Mouse (Mus musculus) brain, embryonic 18.5 days (tissue): Measurements from ENCODE around the gene Tldc2.

Experiments
- DNase-seq: peaks from one replicate; pipeline ENCODE4 v3.0.0-alpha.2; 2012; ENCODE audit warnings: low read depth, low spot score

The Tldc2 gene

GRCm38 (mm10) chr2:157060557-157061305 is 26.1 kb upstream of the Tldc2 start:
- DNase-seq = no peak

- no peak for DNase-seq
These were observed 23.6 kb upstream of the Tldc2 start for GRCm38 (mm10) chr2:157063241-157063700.

- DNase-seq = no peak
These were observed 22.7 kb upstream of the Tldc2 start for GRCm38 (mm10) chr2:157064136-157064535.

DNA sequence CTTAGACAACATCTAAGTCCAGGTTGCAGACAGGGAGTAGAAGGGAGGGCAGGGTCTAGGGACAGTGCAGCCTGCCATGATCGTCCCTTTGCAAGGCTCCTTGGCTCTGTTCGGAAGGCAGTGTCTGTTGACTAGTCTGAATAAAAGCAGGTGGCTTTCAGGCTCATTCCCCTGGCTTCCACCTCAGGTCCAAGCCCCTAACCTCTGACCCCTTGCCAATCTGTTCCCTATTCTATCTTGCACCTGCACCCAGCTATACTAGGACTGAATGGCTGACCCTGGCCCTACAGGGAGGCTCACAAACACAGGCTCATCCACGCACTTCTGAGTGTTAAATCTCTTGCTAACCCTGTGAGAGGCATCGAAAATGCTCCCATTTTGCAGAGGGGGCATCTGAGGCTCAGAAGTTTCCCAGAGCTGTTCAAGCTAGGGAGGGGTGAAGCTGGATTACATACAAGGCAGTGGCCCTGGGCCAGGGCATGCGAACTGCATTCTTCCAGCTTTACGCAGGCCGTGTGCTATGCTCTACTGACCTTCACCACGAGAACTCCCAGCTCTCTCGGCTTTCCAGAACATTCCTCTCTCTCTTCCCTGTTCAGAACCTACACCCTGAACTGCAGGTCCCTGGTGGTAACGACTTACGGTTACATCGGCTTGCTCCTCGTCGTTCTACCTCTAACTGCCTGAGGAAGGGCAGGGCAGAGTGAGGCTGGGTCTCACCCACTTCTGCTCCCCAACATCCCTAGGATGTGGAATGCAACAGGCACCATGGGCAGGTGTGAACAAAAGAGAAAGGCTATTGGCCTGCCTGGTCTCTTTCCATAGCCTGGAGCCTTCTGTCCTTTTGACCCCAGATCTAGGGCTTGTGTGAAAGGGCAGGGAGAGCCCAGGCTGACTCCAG is 21.6 kb upstream of the Tldc2 start:
- no peak for DNase-seq

DNA sequence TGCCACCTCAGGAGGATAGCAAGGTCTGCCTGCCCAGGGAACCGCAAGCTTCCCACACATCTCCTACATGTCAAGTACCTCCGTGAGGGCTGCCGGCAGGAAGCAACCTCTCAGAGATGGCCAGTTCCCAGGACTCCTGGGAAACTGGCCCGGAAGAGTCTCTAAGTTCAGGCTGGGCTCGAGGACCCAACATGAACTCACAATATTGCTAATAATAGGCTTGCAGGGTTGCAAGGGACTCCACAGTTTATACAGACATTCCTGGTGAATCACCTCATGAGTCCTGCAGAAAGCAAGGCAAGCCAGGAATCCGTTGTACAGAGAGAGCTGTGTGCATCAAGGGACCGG is 21.0 kb upstream of the Tldc2 start:
- no peak for DNase-seq

DNA sequence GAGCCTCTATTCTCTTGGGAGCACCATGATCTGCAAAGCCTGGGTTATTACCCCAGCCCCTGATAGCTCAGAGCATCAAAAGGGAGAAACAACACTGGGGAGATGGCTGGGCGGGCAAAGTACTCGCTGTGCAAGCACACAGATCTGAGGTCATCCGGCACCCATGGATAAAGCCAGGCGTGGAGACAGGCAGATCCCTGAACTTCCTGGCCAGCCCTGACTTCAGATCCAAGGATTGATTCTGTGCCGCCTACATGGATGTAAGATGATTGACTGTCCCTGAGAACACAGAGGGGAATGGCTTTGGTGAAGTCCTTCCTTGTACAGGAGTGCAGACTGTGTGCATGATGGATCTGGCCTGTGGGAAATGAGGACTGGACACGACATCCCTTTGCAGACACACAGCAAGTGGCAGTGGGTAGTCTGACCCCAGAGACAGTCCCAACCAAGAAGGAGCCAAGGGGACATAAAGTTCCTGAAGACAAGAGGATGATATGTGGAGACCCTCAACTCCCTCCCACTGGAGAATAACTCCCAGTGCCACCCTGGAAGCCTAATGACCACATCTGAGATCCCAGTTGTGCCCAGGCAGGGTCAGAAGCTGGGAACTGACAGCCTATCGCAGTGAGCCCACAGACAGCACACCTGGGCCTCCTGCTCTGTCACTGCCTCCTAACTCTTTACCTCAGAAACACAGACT is 20.0 kb upstream of the Tldc2 start:
- DNase-seq = no peak

DNA sequence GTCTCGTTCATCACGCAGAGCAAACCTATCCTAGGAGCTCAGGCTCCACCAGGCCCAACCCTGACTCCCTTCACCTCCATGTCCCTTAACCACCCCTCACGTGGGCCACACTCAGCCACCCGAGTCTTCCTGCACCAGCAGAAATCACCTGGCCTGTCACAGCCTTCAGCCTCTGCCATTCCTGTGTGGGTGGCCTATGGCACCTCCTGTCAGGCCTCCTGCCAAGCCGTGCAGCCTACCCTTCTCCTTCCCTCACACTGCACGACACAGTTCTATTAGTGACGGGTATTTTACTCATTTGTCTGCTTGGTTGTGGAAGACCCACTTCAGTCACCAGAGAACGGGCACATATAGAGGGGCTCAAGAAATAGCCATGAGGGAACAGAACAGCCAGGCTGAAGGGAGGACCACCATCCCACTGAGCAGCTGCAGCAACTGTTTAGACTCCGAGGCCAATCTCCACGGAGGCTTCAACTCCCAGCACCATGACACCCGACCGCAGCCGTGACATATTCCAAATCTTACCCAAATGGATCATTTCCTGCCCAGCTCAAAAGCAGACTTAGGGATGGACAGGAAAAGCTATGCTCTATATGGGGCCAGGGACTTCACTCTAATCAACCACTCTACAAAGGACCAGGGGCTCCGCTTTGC is 18.0 kb upstream of the Tldc2 start:
- no peak for DNase-seq

DNA sequence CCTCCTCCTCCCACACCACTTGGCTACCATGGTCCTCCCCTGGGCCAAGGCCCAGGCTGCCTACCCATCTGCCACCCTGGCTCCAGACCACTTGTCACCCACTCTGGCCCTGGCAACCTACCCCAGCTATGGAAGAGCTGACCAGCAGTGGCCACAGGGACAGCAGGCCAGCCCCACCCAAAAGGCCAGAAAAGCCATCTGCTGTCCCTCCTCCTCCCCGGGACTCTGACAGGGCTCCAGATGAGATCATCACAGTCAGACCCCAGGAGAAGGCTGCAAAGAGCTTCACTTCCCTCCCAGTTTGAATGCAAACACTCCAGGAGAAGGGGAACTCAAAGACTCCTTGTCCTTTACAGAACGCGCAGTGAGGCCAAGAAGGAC is 17.5 kb upstream of the Tldc2 start:
- DNase-seq = no peak

- DNase-seq = no peak
These were observed 17.0 kb upstream of the Tldc2 start for GRCm38 (mm10) chr2:157069755-157070315.

DNA sequence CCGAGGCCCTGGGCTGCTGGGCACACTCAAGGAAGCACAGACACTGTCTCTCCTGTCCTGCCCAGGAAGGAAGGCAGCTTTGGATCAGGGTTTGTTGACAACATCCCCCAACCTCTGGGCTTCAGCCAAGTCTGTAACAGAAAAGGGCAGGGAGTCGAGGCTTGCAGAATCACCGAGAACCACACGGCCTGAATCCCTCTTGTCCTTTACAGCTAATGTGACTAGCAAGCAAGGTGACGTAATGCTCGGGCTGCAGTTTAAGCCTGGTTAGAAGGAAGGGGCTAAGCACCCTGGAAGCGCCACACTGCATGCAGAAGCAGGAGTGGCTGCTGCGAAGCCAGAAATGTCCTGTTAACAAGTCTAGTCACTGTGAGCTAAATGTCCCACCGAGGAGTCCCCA is 16.5 kb upstream of the Tldc2 start:
- no peak for DNase-seq

- DNase-seq = no peak
These were observed 15.3 kb upstream of the Tldc2 start for GRCm38 (mm10) chr2:157071556-157071955.

DNA sequence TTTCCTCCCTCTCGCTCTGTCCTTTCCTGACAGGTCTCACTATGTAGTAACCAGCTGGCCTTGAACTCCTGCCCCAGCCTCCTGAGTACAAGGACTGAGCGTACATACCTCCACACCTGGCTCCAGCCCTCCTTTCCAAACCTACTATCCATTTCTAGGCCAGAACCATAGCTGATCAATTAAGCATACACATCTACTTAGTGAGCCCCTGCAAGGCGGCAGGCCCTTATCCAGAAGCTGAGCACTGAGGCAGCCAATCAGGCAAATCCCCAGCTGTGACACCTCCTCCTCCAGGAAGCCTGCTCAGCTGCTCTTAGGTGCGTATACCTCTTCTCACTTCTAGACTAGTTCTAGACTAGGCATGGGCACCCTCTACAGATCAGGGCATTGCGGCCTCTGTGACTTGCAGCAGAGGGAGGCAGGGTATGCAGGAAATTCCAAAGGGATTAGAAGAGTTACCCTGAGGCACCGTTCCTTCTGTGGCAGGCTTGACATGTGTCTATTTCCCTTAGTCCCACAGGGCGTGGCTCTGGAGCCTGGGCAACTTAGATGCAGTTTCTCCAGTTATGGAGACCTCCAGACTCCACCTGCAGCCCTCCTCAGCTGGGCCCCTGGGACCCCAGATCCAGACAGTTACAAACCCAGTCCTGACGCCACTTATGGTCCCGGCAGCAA is 14.4 kb upstream of the Tldc2 start:
- DNase-seq = no peak

DNA sequence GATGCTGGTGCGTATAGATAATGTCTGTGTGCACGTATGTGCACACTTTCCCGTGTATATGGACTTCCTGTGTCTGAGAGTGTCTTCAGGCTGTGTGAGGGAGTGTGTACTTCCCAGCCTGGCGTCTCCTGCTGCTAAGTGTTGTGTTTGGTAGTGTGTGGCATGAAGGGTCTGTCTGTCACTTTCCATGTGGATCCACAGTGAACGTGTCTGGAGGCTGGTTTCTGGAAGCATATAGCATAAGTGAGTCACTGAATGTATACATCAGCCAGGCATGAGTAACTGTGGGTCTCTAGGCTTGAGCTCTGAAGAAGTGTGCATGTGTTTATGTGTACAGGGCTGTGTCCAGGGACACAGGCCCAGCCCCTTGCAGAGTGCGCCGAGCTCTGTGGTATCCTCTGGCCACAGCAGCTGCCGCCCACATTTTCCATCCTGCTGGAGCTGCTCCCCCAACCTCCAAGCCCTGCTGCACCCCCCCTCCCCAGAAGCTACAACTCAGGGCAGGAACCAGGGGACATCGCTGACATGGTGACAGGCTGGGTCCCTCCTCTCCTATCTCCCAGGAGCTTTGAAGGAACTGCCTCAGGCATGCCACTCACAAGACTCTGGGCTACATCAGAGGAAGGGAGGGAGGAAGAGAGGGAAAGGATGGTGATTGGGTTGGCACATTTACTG is 13.3 kb upstream of the Tldc2 start:
- DNase-seq = no peak

DNA sequence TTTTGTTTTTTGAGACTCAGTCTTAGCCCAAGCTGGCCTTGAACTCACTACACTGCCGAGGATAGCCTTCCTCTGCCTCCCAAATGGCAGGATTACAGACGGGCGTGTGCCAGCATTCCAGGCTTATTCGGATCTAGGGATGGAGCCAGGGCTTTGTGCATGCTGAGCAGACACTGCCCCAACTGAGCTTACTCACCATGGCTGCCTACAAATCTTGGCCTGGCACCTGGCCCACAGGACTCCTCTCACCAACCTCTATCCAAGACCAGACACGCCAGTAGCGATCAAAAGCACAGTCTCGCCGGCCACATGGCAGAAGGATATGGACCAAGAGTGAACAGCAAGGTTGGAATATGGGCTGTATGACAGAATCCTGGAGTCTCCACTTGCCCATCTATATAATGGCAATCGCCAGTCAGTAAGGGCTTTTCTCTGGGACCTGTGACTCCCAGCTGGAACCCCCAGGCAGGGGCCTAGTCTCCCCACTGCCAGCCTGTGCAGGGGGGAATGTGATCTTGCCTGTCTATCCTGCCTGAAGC is 12.6 kb upstream of the Tldc2 start:
- DNase-seq = no peak

DNA sequence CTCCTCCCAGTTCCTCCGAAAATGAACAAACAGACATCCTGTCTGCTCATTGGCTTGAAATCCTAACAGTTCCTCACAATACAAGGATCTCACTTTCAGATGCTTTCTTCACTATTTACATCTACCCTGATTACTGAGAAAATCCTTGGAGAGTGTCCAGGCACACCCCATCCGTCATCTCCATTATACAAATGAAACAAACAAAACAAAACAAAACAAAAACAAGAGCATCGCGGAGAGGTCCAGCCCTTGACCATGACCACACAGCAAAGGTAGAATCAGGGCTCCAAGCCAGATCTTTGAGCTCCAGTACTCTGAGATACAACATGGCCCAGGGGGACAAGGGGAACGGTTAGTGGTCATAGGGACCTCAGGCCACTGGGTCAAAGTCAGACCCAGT is 12.1 kb upstream of the Tldc2 start:
- DNase-seq = no peak

DNA sequence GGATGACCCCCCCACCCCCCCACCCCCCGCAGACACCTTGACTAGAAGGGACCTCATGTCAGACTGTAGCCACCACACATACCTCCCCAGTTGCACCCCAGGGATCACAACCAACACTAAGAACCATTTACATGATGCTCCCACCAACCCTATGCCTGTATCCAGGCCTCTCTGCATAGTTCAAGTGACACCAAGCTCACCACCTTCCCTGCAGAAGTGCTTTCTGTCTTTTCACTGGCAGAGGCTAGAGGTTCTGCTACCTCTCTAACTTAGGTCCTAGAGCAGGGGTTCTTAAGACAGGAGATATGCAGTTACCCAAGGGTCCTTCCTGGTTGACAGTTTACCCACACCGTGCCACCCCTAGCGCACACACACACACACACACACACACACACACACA is 11.6 kb upstream of the Tldc2 start:
- DNase-seq = no peak

DNA sequence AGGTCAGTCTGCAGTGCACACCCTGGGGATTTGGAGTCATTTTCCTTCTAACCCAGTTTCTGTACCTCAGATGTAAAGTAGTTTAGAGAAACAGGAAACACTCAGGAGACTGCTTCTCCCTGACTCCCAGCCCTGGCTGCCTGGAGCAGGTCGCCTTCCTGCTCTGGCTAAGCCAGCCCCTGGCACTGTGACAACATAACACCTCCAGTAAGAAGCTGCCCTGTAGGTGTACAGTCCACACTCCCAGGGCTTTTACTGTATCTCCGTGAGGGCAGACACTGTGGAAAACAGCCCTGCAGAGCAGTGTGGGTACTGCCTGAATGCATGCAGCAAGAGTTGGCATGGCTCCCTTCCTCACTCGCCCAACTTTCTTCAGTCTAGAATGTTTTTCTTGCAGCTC is 11.2 kb upstream of the Tldc2 start:
- DNase-seq = no peak

GRCm38 (mm10) chr2:157076585-157076984 is 10.3 kb upstream of the Tldc2 start:
- no peak for DNase-seq

GRCm38 (mm10) chr2:157077160-157077559 is 9.7 kb upstream of the Tldc2 start:
- DNase-seq = no peak

DNA sequence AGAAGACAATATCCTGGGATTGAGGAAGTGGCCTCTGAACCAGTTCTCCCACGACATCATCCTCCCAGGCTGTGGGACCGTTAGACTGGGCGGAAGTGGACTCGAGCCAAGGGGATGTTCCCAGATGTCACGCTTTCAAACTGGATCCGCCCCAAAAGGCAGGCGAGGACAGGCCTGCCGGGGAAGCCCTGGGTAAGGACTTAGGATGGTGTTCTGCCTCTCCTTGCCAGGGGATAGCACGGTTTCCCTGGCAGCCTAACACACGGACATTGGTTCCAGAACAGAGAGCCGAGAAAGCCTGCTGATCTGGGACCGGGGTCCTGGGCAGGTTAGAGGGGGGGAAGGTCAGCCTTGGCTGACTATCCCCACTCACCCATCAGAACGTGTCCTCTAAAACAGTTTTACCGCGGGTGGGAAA is 9.2 kb upstream of the Tldc2 start:
- DNase-seq = no peak
